Mouse (Mus musculus): ENCODE measurements around the gene Ice1. TPM values are rescaled to one million over a fixed set of nuclear protein-coding genes. Genes with fewer than 3 reads are reported as not detected.

Ice1 gene
- polyA plus RNA-seq (2012; rRNA removed), result 6.9 and 9.6 TPM in 2 replicates
- polyA plus RNA-seq (2014; fragmentation: Nextera tagmentation; extraction: Ambion mirVana), result 5.9 and 7.7 TPM in 2 replicates

- Histone ChIP-seq H3K4me1 (replicated peaks; ENCODE audit: control insufficient read depth in 2 of 2, insufficient read depth in 2 of 2, low read length in 1 of 2) (peaks cover 10 to 22% of the 10 kb centered on the region in 2 experiments), H3K4me2 (ENCODE audit: low read depth) (peak within 1 kb of the TSS; percentile 88), H3K27ac (peak within 1 kb of the TSS; percentile 63), H3K36me3 (replicated peaks; ENCODE audit: control insufficient read depth, insufficient read depth, low read depth) (no peaks in the 10 kb centered on the region), H3K4me3 (ENCODE audit: insufficient read depth in 1 of 2, low read depth in 2 of 2, low read length in 2 of 2) (peak within 1 kb of the TSS; percentile 75 to 90), H3K9me3 (ENCODE audit: control insufficient read depth, low read length) (no peaks in the 10 kb centered on the region), H3K27me3 (ENCODE audit: control insufficient read depth, insufficient read depth, low read length) (no peaks in the 10 kb centered on the region), H3K9ac (replicated peaks) (peak within 1 kb of the TSS; percentile 79)
- DNase-seq (ENCODE audit: low read depth in 3 of 3, low spot score in 3 of 3) (peak in 1 of 3 experiments; percentile 37), ATAC-seq (ENCODE audit: insufficient read depth) (peak; percentile 64)
- TF ChIP-seq CTCF (IDR thresholded peaks at IDR 0.05; ENCODE audit: low read depth), result 0 out of 2 replicates have a peak, but pooled peaks have one; percentile 6
- no peak for TF ChIP-seq EP300 (IDR thresholded peaks at IDR 0.05; ENCODE audit: low read depth)
- 1% methylated on average over 37 of the region's 39 CpGs for WGBS (ENCODE audit: insufficient replicate concordance)
Observed at GRCm38 (mm10) chr13:70637282-70637661, at the start of gene Ice1. Ice1 (minus strand) TSS chr13:70637634.

GRCm38 (mm10) chr13:70685825-70686224, 48.4 kb upstream of the Ice1 start:
- no peak overlapping the region for H3K4me2 ChIP-seq (ENCODE audit: low read depth)
- H3K4me1 ChIP-seq (replicated peaks; ENCODE audit: control insufficient read depth in 2 of 2, insufficient read depth in 2 of 2, low read length in 1 of 2), result no peaks in the 10 kb centered on the region
- H3K9me3 ChIP-seq (ENCODE audit: control insufficient read depth, low read length), result no peaks in the 10 kb centered on the region
- ATAC-seq (ENCODE audit: insufficient read depth) (no peak), DNase-seq (ENCODE audit: low read depth in 3 of 3, low spot score in 3 of 3) (no peak)
- no peak overlapping the region for H3K4me3 ChIP-seq (ENCODE audit: insufficient read depth in 1 of 2, low read depth in 2 of 2, low read length in 2 of 2)
- H3K27ac ChIP-seq, result no peak overlapping the region
- no peak overlapping the region for H3K9ac ChIP-seq (replicated peaks)
- 57% methylated on average over 5 of the region's 5 CpGs for WGBS (ENCODE audit: insufficient replicate concordance)
- H3K27me3 ChIP-seq (ENCODE audit: control insufficient read depth, insufficient read depth, low read length), result no peaks in the 10 kb centered on the region
- no peak for TF ChIP-seq EP300 (IDR thresholded peaks at IDR 0.05; ENCODE audit: low read depth)
- no peak for TF ChIP-seq CTCF (IDR thresholded peaks at IDR 0.05; ENCODE audit: low read depth)
- no peaks in the 10 kb centered on the region for H3K36me3 ChIP-seq (replicated peaks; ENCODE audit: control insufficient read depth, insufficient read depth, low read depth)

- 66% methylated on average over 7 of the region's 7 CpGs for WGBS (ENCODE audit: insufficient replicate concordance)
Observed at GRCm38 (mm10) chr13:70684976-70685609, 47.7 kb upstream of the Ice1 start.

DNA sequence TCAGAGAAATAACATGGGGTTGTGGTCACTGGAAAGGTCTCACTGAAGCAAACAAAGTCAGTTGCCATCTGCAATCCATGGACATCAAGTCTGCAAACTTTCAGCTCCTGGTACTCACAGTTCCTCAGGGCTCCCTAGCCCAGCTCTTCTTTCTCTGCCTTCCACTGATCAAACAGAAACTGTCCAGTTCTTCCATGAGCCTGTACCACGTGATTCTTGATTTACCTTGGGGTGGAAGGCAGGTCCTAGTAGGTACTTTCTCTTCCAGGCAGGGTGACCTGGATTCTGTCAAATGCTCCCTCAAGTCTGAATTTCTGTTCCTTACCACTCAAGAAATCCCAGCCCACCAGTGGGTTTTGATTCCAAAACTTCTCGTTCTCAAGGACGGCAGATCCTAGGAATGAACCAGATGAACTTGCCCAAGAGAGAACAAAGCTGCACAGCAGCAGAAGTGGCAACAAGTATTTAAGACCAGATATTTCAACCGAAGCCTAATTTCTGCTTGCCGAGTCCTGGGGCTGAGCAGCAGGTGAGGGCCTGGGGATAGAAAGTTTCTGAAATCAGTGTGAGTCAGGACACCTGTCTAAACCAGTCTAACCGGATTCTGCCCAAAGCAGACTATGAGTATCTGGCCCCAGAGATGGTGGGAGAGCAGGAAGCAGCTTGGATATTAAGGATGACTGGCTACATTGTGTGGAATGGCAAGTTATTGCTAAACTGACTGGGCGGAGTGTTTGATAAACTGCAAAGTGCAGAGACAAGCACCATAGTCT, 44.2 kb upstream of the Ice1 start:
- DNase-seq (ENCODE audit: low read depth in 3 of 3, low spot score in 3 of 3) (no peak), ATAC-seq (ENCODE audit: insufficient read depth) (no peak)
- H3K27ac ChIP-seq, result no peak overlapping the region

More at GRCm38 (mm10) chr13:70684976-70685609, 47.7 kb upstream of the Ice1 start:
- no peaks in the 10 kb centered on the region for H3K9me3 ChIP-seq (ENCODE audit: control insufficient read depth, low read length)
- H3K27me3 ChIP-seq (ENCODE audit: control insufficient read depth, insufficient read depth, low read length), result no peaks in the 10 kb centered on the region
- H3K4me2 ChIP-seq (ENCODE audit: low read depth), result no peak overlapping the region
- no peak overlapping the region for H3K9ac ChIP-seq (replicated peaks)
- H3K4me3 ChIP-seq (ENCODE audit: insufficient read depth in 1 of 2, low read depth in 2 of 2, low read length in 2 of 2), result no peak overlapping the region
- H3K4me1 ChIP-seq (replicated peaks; ENCODE audit: control insufficient read depth in 2 of 2, insufficient read depth in 2 of 2, low read length in 1 of 2), result no peaks in the 10 kb centered on the region
- DNase-seq (ENCODE audit: low read depth in 3 of 3, low spot score in 3 of 3), result no peak
- no peaks in the 10 kb centered on the region for H3K36me3 ChIP-seq (replicated peaks; ENCODE audit: control insufficient read depth, insufficient read depth, low read depth)
- H3K27ac ChIP-seq, result no peak overlapping the region
- no peak for ATAC-seq (ENCODE audit: insufficient read depth)
- TF ChIP-seq CTCF (IDR thresholded peaks at IDR 0.05; ENCODE audit: low read depth) (no peak), EP300 (IDR thresholded peaks at IDR 0.05; ENCODE audit: low read depth) (no peak)

DNA sequence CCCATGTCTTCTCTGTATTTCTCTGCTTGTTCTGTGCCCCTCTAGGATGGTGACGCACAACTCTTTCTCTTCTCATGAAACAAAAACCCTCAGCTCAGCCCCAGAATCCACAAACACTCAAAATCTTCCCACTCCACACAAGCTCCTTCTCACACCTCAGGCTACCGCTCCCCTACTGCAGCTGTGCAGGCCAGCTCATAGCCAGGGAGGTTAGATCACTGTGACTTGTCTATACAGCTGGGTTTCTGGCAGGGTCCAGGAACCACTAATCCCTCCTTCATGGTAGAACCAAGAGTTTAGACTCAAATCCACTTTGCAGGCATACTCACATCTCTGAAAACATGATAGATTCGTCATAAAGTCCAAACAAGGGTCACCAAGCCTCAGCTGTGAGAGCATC, 42.9 kb upstream of the Ice1 start:
- H3K4me1 ChIP-seq (replicated peaks; ENCODE audit: control insufficient read depth in 2 of 2, insufficient read depth in 2 of 2, low read length in 1 of 2), result no peaks in the 10 kb centered on the region
- no peak overlapping the region for H3K27ac ChIP-seq
- H3K4me2 ChIP-seq (ENCODE audit: low read depth), result no peak overlapping the region
- no peaks in the 10 kb centered on the region for H3K27me3 ChIP-seq (ENCODE audit: control insufficient read depth, insufficient read depth, low read length)
- H3K36me3 ChIP-seq (replicated peaks; ENCODE audit: control insufficient read depth, insufficient read depth, low read depth), result no peaks in the 10 kb centered on the region
- DNase-seq (ENCODE audit: low read depth in 3 of 3, low spot score in 3 of 3) (no peak), ATAC-seq (ENCODE audit: insufficient read depth) (no peak)
- H3K9ac ChIP-seq (replicated peaks), result no peak overlapping the region
- 66% methylated on average over 3 of the region's 3 CpGs for WGBS (ENCODE audit: insufficient replicate concordance)
- no peaks in the 10 kb centered on the region for H3K9me3 ChIP-seq (ENCODE audit: control insufficient read depth, low read length)
- H3K4me3 ChIP-seq (ENCODE audit: insufficient read depth in 1 of 2, low read depth in 2 of 2, low read length in 2 of 2), result no peak overlapping the region
- TF ChIP-seq CTCF (IDR thresholded peaks at IDR 0.05; ENCODE audit: low read depth), result no peak
- no peak for TF ChIP-seq EP300 (IDR thresholded peaks at IDR 0.05; ENCODE audit: low read depth)

More for the DNA sequence above, 44.2 kb upstream of the Ice1 start:
- Histone ChIP-seq H3K27me3 (ENCODE audit: control insufficient read depth, insufficient read depth, low read length) (no peaks in the 10 kb centered on the region), H3K4me3 (ENCODE audit: insufficient read depth in 1 of 2, low read depth in 2 of 2, low read length in 2 of 2) (no peak overlapping the region), H3K36me3 (replicated peaks; ENCODE audit: control insufficient read depth, insufficient read depth, low read depth) (no peaks in the 10 kb centered on the region), H3K9ac (replicated peaks) (no peak overlapping the region), H3K9me3 (ENCODE audit: control insufficient read depth, low read length) (no peaks in the 10 kb centered on the region), H3K4me1 (replicated peaks; ENCODE audit: control insufficient read depth in 2 of 2, insufficient read depth in 2 of 2, low read length in 1 of 2) (no peaks in the 10 kb centered on the region), H3K4me2 (ENCODE audit: low read depth) (no peak overlapping the region)
- TF ChIP-seq CTCF (IDR thresholded peaks at IDR 0.05; ENCODE audit: low read depth) (no peak), EP300 (IDR thresholded peaks at IDR 0.05; ENCODE audit: low read depth) (no peak)
- WGBS (ENCODE audit: insufficient replicate concordance), result 63% methylated on average over 7 of the region's 7 CpGs

Measured in liver, embryonic 14.5 days (tissue).